Mouse (Mus musculus): ENCODE data around the gene Eid2b. TPM values are rescaled to one million over a fixed set of nuclear protein-coding genes. Genes with fewer than 3 reads are reported as not detected.

Eid2b gene
- polyA plus RNA-seq (2012; rRNA removed): 2.0 TPM in 2 replicates

GRCm38 (mm10) chr7:28277615-28278278, at the start of gene Eid2b:
Gene Eid2b (plus strand): TSS chr7:28277739.

GRCm38 (mm10) chr7:28267129-28268041, 10.2 kb upstream of the Eid2b start, which contains the start of gene Eid2:
Gene Eid2 (plus strand): TSS chr7:28267881.

GRCm38 (mm10) chr7:28290638-28291590, 13.4 kb downstream of the Eid2b start, which contains the start of gene Selenov:
Gene Selenov (minus strand): TSS chr7:28291186.

GRCm38 (mm10) chr7:28301616-28302433, 24.3 kb downstream of the Eid2b start, which contains the start of gene Dll3:
Gene Dll3 (minus strand): TSS chr7:28302238.

GRCm38 (mm10) chr7:28311926-28312543, 34.5 kb downstream of the Eid2b start, which contains the start of gene Timm50:
Gene Timm50 (minus strand): TSS chr7:28312072.

Other genes with a start within 250 kb of the Eid2b start
- 68.3 and 74.1 TPM in 2 replicates for gene Psmc4, start 227.6 kb upstream of the Eid2b start, polyA plus RNA-seq (2012; rRNA removed)
- 0.07 and 0.29 TPM in 2 replicates for gene Fcgbp, start 206.5 kb upstream of the Eid2b start, polyA plus RNA-seq (2012; rRNA removed)
- gene 9530053A07Rik, start 148.3 kb upstream of the Eid2b start, polyA plus RNA-seq (2012; rRNA removed): not detected in 2 replicates
- gene Fbl, start 108.0 kb upstream of the Eid2b start, polyA plus RNA-seq (2012; rRNA removed): 116 and 129 TPM in 2 replicates
- gene Dyrk1b, start 98.3 kb upstream of the Eid2b start, polyA plus RNA-seq (2012; rRNA removed): 2.8 and 3.1 TPM in 2 replicates
- 2.4 and 2.5 TPM in 2 replicates for gene Eid2, start 9.9 kb upstream of the Eid2b start, polyA plus RNA-seq (2012; rRNA removed)
- 0.02 TPM in 1 of 2 replicates, not detected in the other for gene Selenov, start 13.4 kb downstream of the Eid2b start, polyA plus RNA-seq (2012; rRNA removed)
- gene Dll3, start 24.5 kb downstream of the Eid2b start, polyA plus RNA-seq (2012; rRNA removed): 0.04 TPM in 1 of 2 replicates, not detected in the other
- gene Timm50, start 34.3 kb downstream of the Eid2b start, polyA plus RNA-seq (2012; rRNA removed): 35.4 TPM in 2 replicates
- 27.7 and 31.0 TPM in 2 replicates for gene Supt5, start 61.0 kb downstream of the Eid2b start, polyA plus RNA-seq (2012; rRNA removed)
- gene Rps16, start 72.9 kb downstream of the Eid2b start, polyA plus RNA-seq (2012; rRNA removed): 978 and 1,228 TPM in 2 replicates
- gene Plekhg2, start 94.9 kb downstream of the Eid2b start, polyA plus RNA-seq (2012; rRNA removed): 2.9 and 3.2 TPM in 2 replicates
- 15.1 and 24.5 TPM in 2 replicates for gene Zfp36, start 102.5 kb downstream of the Eid2b start, polyA plus RNA-seq (2012; rRNA removed)
- gene Med29, start 115.0 kb downstream of the Eid2b start, polyA plus RNA-seq (2012; rRNA removed): 20.6 and 21.0 TPM in 2 replicates
- 29.5 and 30.8 TPM in 2 replicates for gene Paf1, start 115.2 kb downstream of the Eid2b start, polyA plus RNA-seq (2012; rRNA removed)
- 54.9 and 55.1 TPM in 2 replicates for gene Gmfg, start 159.7 kb downstream of the Eid2b start, polyA plus RNA-seq (2012; rRNA removed)
- 0.32 and 0.42 TPM in 2 replicates for gene Lrfn1, start 174.2 kb downstream of the Eid2b start, polyA plus RNA-seq (2012; rRNA removed)
- gene Ifnl2, start 232.7 kb downstream of the Eid2b start, polyA plus RNA-seq (2012; rRNA removed): not detected in 2 replicates
- not detected in 2 replicates for gene Ifnl3, start 245.1 kb downstream of the Eid2b start, polyA plus RNA-seq (2012; rRNA removed)

All from liver, embryonic 18 days (tissue).